Mouse (Mus musculus) intestine, postnatal 0 days (tissue): ENCODE data around the gene Per1. TPM values are rescaled to one million over a fixed set of nuclear protein-coding genes. Genes with fewer than 3 reads are reported as not detected.
A peak's percentile ranks its signal among the peaks of the same experiment; 100 is the strongest.

ENCODE experiments used
- ATAC-seq: fragments of 200-750 bp; cut with Nextera tagmentation; 2 replicates; pipeline ENCODE4 v1.8.0; 2017; ENCODE audit warnings: mild to moderate bottlenecking, moderate TSS enrichment, moderate library complexity
- H3K27ac ChIP-seq: fragments of 300-500 bp; sonication (generic); 2 replicates; pipeline ENCODE4 v1.5.1; 2014; ENCODE audit warnings: mild to moderate bottlenecking, low read depth, low read length, moderate library complexity
- H3K27me3 ChIP-seq: fragments of 300-500 bp; sonication (generic); replicated peaks from 2 replicates; pipeline ENCODE4 v1.6.1; 2014; ENCODE audit warnings: low read length, mixed read lengths; ENCODE audit not compliant: control insufficient read depth, insufficient read depth
- H3K36me3 ChIP-seq: fragments of 300-500 bp; sonication (generic); 2 replicates; pipeline ENCODE4 v1.6.1; 2014; ENCODE audit warnings: mild to moderate bottlenecking, moderate library complexity; ENCODE audit not compliant: control insufficient read depth, insufficient read depth
- H3K4me1 ChIP-seq: fragments of 300-500 bp; sonication (generic); replicated peaks from 2 replicates; pipeline ENCODE4 v1.6.1; 2014; ENCODE audit warnings: antibody characterized with exemption, low read length, mixed read lengths; ENCODE audit not compliant: control insufficient read depth, insufficient read depth
- H3K4me2 ChIP-seq: fragments of 300-500 bp; sonication (generic); replicated peaks from 2 replicates; pipeline ENCODE4 v1.6.1; 2014; ENCODE audit warnings: low read depth, mild to moderate bottlenecking, moderate library complexity
- H3K4me3 ChIP-seq: fragments of 300-500 bp; sonication (generic); 2 replicates; pipeline ENCODE4 v1.5.1; 2014; ENCODE audit warnings: low read depth, low read length
- H3K9ac ChIP-seq: fragments of 300-500 bp; sonication (generic); 2 replicates; pipeline ENCODE4 v1.6.1; 2014; ENCODE audit warnings: mild to moderate bottlenecking, low read depth, low read length
- H3K9me3 ChIP-seq: fragments of 300-500 bp; sonication (generic); 2 replicates; pipeline ENCODE4 v1.6.1; 2016; ENCODE audit warnings: mixed run types; ENCODE audit not compliant: control insufficient read depth
- CTCF ChIP-seq: sonication (generic); IDR thresholded peaks from 2 replicates; pipeline ENCODE4 v1.5.1; 2016; ENCODE audit warnings: low read depth, mild to moderate bottlenecking, control low read depth, antibody characterized with exemption, moderate library complexity
- WGBS: fragments of 180-500 bp; shearing (Covaris S2); extraction: QIAGEN DNeasy Blood & Tissue Kit; methylation state at CpG from one replicate; pipeline ENCODE4 v1.1.7; 2014; 5-methylcytosine and 5-hydroxymethylcytosine counted together
- polyA plus RNA-seq: library from polyadenylated mRNA; unstranded; fragments of >200 nt; fragmentation: Nextera tagmentation; extraction: Ambion mirVana; gene quantifications from 2 replicates; pipeline ENCODE4 v1.2.1, GENCODE M21; 2015

The Per1 gene
- polyA plus RNA-seq, 1 experiment from 2014 or later: 11.3 TPM

DNA sequence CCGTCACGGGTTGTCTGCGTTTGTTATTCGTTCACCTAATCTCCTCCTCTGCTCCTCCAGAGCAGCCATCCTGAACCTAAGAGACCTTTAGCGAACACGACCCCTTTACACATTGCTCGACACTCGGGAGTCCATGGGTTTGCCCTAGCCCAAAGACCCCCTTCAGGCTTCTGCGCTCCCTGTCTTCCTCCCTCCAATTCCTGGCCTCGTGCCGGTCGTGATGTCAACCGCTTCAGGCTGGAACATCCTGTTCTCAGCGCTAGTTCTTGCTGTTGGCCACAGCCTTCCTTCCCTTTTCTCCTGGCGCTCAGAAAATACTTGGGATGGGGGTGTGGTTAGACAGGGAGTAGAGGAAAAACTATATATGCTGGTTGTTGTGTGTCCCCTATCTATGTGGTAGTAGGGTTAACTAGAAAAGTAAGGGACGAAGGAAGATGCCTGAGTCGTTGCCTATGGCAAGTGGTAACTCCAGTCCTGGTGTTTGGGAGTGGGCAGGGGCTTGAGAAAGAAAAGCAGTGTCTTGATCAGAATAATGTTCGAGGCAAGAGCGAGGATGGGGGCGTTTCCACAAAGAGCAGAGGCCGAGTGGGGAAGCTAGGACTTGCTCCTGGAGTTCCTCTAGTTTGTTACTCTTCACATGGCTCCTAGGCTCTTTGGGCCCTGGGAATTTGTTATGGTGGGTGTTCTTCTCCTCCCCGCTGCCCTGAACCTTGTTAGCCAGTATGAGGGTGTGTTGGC is 4.3 kb downstream of the Per1 start:
- WGBS: 1% methylated on average over 22 of the region's 22 CpGs
- Histone ChIP-seq H3K4me1 (peaks cover 9% of the 10 kb centered on the region; the same call in 1 of the 2 replicates), H3K9me3 (no peaks in the 10 kb centered on the region), H3K4me3 (peak overlapping the region; percentile 56), H3K36me3 (peaks cover 43% of the 10 kb centered on the region), H3K4me2 (peak overlapping the region; percentile 85), H3K9ac (peak overlapping the region; percentile 84), H3K27me3 (no peaks in the 10 kb centered on the region), H3K27ac (peak overlapping the region; percentile 99)
- ATAC-seq: no peak
- no peak for TF ChIP-seq CTCF

GRCm38 (mm10) chr11:69099915-69100345 is 4.9 kb downstream of the Per1 start:
- Histone ChIP-seq H3K27me3 (no peaks in the 10 kb centered on the region), H3K4me2 (peak overlapping the region; percentile 85), H3K9me3 (no peaks in the 10 kb centered on the region), H3K36me3 (peaks cover 48% of the 10 kb centered on the region), H3K4me1 (peaks cover 9% of the 10 kb centered on the region; the same call in 1 of the 2 replicates), H3K4me3 (peak overlapping the region; percentile 56), H3K9ac (peak overlapping the region; percentile 84), H3K27ac (peak overlapping the region; percentile 99)
- WGBS: 2% methylated on average over 23 of the region's 23 CpGs
- TF ChIP-seq CTCF: peak; percentile 37
- ATAC-seq: no peak

GRCm38 (mm10) chr11:69100639-69101360 is 5.8 kb downstream of the Per1 start:
- Histone ChIP-seq H3K9ac (no peak overlapping the region), H3K4me3 (no peak overlapping the region), H3K27ac (no peak overlapping the region), H3K4me2 (peak overlapping the region; percentile 85), H3K4me1 (peaks cover 9% of the 10 kb centered on the region; the same call in 1 of the 2 replicates), H3K9me3 (no peaks in the 10 kb centered on the region), H3K27me3 (no peaks in the 10 kb centered on the region), H3K36me3 (peaks cover 57% of the 10 kb centered on the region)
- no peak for ATAC-seq
- no peak for TF ChIP-seq CTCF
- 90% methylated on average over 20 of the region's 20 CpGs for WGBS

DNA sequence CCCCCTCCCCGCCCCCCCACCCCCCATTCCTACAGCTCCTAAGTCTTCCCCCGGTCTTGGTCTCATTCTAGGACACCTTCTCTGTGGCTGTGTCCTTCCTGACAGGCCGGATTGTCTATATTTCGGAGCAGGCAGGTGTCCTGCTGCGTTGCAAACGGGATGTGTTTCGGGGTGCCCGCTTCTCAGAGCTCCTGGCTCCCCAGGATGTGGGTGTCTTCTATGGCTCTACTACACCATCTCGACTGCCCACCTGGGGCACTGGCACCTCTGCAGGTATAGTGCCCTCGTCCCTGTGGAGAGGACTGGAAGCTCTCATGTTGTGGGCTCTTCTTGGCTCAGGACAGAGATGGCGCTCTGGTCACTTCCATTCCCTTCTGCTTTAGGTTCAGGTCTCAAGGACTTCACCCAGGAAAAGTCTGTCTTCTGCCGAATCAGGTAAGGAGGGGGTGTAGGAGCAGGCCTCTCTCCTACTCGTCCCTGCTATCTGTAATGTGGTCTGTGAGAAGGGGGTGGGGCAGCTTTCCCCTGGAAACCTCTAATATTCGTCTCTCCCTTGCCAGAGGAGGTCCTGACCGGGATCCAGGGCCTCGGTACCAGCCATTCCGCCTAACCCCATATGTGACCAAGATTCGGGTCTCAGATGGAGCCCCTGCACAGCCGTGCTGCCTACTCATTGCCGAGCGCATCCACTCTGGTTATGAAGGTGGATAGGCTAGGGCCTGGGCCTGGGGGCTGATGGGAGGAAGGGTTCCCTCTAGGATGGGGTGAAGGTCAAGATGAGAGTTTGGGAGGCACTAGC is 6.8 kb downstream of the Per1 start:
- no peak overlapping the region for H3K4me2 ChIP-seq
- no peak overlapping the region for H3K27ac ChIP-seq
- no peak for TF ChIP-seq CTCF
- H3K4me3 ChIP-seq: no peak overlapping the region
- H3K36me3 ChIP-seq: peaks cover 67% of the 10 kb centered on the region
- WGBS: 89% methylated on average over 21 of the region's 21 CpGs
- no peak overlapping the region for H3K9ac ChIP-seq
- H3K9me3 ChIP-seq: no peaks in the 10 kb centered on the region
- no peaks in the 10 kb centered on the region for H3K27me3 ChIP-seq
- peaks cover 9% of the 10 kb centered on the region; the same call in 1 of the 2 replicates for H3K4me1 ChIP-seq
- ATAC-seq: no peak

GRCm38 (mm10) chr11:69102403-69102725 is 7.3 kb downstream of the Per1 start:
- 76% methylated on average over 7 of the region's 7 CpGs for WGBS
- H3K9ac ChIP-seq: no peak overlapping the region
- TF ChIP-seq CTCF: no peak

GRCm38 (mm10) chr11:69103121-69103520 is 8.1 kb downstream of the Per1 start:
- H3K36me3 ChIP-seq: peaks cover 80% of the 10 kb centered on the region
- H3K4me3 ChIP-seq: no peak overlapping the region
- H3K4me2 ChIP-seq: no peak overlapping the region
- 94% methylated on average over 14 of the region's 14 CpGs for WGBS
- no peak overlapping the region for H3K9ac ChIP-seq
- TF ChIP-seq CTCF: no peak
- H3K27ac ChIP-seq: no peak overlapping the region
- H3K4me1 ChIP-seq: peaks cover 5% of the 10 kb centered on the region; the same call in 1 of the 2 replicates
- H3K9me3 ChIP-seq: no peaks in the 10 kb centered on the region
- H3K27me3 ChIP-seq: no peaks in the 10 kb centered on the region
- no peak for ATAC-seq

More at GRCm38 (mm10) chr11:69102403-69102725, 7.3 kb downstream of the Per1 start:
- Histone ChIP-seq H3K4me3 (no peak overlapping the region), H3K27ac (no peak overlapping the region), H3K4me2 (no peak overlapping the region), H3K27me3 (no peaks in the 10 kb centered on the region), H3K36me3 (peaks cover 73% of the 10 kb centered on the region), H3K4me1 (peaks cover 9% of the 10 kb centered on the region; the same call in 1 of the 2 replicates), H3K9me3 (no peaks in the 10 kb centered on the region)
- ATAC-seq: no peak
